Mouse (Mus musculus): Measurements from ENCODE around the gene Mafg.

GRCm38 (mm10) chr11:120659509-120660300 lies 26.3 kb upstream of the Mafg start:
- no peak for TF ChIP-seq CTCF (IDR thresholded peaks at IDR 0.05; ENCODE audit: control insufficient read depth, insufficient read depth, low read length)
- no peak for TF ChIP-seq POLR2A (IDR thresholded peaks at IDR 0.05; ENCODE audit: borderline replicate concordance, control insufficient read depth, low read depth, low read length)

All from bone marrow, adult 2 months (tissue).